Mouse (Mus musculus): ENCODE measurements around the gene Gm20661.
A peak's percentile ranks its signal among the peaks of the same experiment; 100 is the strongest.

Gene Gm20661

GRCm38 (mm10) chr9:107982681-107983346 is at the start of gene Gm20661:
TSS of gene Gm20661 (plus strand) at chr9:107983058.
- no peak for DNase-seq

- no peak for DNase-seq
These were observed 48.7 kb upstream of the Gm20661 start for GRCm38 (mm10) chr9:107934146-107934545.

- DNase-seq = no peak
These were observed 47.5 kb upstream of the Gm20661 start, which contains the start of gene Camkv for GRCm38 (mm10) chr9:107935374-107935773. TSS of gene Camkv (plus strand) at chr9:107935674.

GRCm38 (mm10) chr9:107935790-107936214 is 47.1 kb upstream of the Gm20661 start:
- DNase-seq = peak; percentile 63

DNA sequence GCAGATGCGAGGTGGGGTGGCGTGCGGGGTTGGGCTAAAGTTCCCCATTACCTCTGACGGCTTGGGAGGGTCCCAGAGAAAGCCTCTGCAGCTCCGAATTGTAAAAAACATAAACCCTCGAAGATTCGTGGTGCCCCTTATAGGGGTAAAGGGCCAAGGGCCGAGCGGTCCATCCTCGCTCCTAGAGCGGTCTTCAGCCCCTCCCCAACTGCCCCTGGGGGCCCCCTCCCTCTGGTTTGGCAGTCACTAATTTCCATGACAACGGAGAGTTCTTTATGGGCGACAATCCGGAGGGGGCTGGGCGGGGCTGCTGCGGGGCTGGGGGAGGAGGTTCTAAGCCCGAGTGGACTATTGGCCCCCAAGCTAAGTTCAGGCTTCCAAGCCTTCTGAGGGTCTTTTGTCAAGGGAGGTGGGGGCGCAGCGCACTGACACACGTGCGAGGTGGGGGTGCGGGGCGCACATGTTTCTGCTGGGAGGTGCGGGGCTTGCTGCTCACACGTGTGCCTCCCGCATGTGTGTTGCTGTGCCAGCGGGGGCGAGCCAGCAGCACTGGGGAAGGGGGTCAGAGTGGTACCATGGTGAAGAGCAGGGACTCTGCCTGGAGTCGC is 46.5 kb upstream of the Gm20661 start:
- peak; percentile 63 for DNase-seq

DNA sequence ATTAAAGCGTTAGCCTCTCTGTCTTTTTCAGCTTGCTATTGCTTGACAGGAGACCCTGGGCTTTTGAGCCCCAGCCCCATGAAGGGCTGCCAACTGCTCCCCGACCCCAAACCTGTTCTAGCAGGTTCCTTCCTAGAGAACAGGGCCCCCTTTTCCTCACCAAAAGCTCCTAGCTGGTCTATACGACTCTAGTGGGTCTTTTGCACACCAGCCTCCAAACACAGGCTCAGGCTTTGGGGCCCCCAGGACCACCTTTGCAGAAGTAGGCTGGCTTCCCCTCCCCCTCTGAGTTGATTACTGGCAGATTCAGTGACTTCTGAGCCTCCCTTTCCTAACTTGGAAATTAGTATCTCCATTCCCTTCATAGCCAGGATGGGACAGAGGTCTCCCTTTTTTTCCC is 46.0 kb upstream of the Gm20661 start:
- no peak for DNase-seq

GRCm38 (mm10) chr9:107947241-107948194 is 35.3 kb upstream of the Gm20661 start:
- DNase-seq = no peak

GRCm38 (mm10) chr9:107949184-107949921 is 33.5 kb upstream of the Gm20661 start:
- DNase-seq = no peak

DNA sequence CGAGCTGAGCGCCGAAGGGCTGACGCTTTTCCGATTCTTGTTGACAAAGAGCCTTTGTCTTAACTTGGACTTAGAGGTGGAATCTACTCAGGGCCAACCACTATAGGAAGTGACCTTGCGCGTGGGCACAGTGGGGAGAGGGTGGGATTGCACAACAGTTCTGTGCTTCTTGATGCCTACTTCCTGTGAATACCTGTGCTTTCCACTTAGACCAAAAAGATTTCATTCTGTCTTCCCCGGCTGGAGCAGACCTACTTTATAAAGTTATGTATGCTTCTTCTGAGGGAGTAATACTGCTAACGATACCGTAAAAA is 33.0 kb upstream of the Gm20661 start, which contains the start of gene Traip:
Traip (plus strand) TSS at position 215 of the 314 bp plus-strand sequence.
- no peak for DNase-seq

GRCm38 (mm10) chr9:107950460-107951355 is 32.1 kb upstream of the Gm20661 start:
- peak; percentile 95 for DNase-seq

DNA sequence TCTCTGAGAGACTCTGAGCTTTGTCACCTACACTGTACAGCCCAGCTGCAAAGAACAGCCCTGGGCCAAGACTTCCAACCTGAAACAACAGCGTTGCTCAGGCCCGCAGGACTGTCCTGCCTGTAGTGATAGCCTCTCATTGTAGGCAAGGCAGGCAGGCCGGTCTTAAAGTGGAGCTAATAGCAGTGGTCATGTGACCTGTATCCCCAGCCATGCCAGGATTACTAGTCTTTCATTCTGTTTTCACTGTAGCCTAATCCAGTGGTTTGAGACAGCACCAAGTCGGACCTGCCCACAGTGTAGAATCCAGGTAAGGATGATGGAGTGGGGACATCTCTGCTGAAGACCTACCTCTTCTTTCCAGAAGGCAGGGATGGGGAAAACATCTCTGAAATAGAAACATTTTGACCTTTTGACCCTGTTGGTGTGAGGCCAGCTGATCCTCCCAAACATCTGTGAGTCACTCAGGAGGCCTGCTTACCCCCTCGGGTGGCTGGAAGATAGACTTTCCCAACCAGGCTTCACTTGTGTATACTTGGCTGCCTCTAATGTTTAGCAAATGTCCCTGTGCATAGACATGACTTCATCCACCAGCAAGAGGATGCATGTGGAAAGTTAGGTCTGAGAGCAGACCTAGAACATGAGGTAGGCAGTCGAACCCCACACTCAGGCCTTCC is 27.1 kb upstream of the Gm20661 start:
- DNase-seq = no peak

- DNase-seq = no peak
These were observed 25.7 kb upstream of the Gm20661 start for GRCm38 (mm10) chr9:107957141-107957540.

DNA sequence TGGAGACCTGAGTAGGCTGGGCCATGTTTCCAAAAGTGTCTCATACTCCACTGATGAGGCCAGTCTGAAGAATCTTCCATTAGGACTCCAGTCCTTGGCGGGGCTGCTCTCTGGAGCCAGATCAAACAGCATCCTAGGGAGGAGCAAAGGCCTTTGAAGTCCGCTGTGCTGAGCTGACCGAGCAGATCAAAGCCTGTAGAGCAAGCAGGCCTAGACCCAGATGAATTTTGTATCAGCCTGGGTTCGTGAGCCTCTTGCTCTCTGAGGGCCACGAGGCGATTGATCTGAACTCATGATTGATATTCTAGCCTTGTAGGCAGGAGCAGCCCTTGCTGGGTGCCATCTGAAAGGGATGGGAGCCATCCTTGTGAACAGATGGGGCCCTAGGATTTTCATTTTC is 23.0 kb upstream of the Gm20661 start:
- no peak for DNase-seq

GRCm38 (mm10) chr9:107960928-107961327 is 21.9 kb upstream of the Gm20661 start:
- DNase-seq = no peak

- peak; percentile 64 for DNase-seq
These were observed 21.5 kb upstream of the Gm20661 start for GRCm38 (mm10) chr9:107961351-107961762.

GRCm38 (mm10) chr9:107961881-107962280 is 21.0 kb upstream of the Gm20661 start:
- peak; percentile 63 for DNase-seq

DNA sequence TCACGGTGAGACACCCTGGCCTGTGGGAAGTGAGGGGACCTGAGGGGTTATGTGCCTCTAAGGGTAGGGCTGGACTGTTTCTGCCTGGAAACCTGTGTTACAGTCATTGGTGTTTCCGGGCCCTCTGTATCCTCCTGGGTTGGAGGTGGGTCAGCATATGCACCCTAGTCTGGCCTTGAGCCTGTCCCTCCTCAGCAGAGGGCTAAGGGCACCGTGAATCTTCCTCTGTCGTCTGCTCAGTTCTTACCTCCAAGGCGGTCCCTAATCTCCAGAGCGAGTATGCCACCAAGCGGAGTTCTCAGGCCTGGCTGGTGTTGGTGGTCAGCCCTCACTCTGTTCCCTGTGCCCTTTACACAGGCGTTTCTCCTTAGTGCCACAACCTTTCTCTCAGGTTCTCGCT is 19.9 kb upstream of the Gm20661 start:
- DNase-seq = no peak

DNA sequence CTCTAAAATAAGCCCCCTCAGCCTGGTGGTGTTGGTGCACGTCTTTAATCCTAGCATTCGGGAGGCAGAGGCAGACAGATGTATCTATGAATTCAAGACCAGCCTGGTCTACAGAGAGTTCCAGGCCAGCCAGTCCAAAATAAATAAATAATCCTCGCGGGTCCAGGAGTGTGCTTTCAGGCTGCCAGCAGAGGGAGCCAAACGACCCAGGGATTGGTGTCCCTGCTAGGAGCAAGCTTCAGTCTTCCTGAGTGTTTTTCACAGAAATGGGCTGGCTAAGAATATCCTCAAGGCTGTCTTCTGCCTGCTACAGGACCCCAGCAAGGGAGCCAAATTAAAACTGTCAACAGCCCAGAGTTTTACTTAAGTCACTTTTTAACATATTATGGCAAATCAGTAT is 19.2 kb upstream of the Gm20661 start:
- DNase-seq = peak; percentile 91

GRCm38 (mm10) chr9:107964681-107965080 is 18.2 kb upstream of the Gm20661 start:
- no peak for DNase-seq

GRCm38 (mm10) chr9:107966676-107967075 is 16.2 kb upstream of the Gm20661 start:
- DNase-seq = no peak

GRCm38 (mm10) chr9:107967437-107967836 is 15.4 kb upstream of the Gm20661 start:
- no peak for DNase-seq
